Mouse (Mus musculus): ENCODE data around the gene 1700010I14Rik. TPM values are rescaled to one million over a fixed set of nuclear protein-coding genes. Genes with fewer than 3 reads are reported as not detected.

The 1700010I14Rik gene
- total and polyA plus RNA-seq, 3 experiments = 0.12 to 0.29 (median 0.23) TPM

GRCm38 (mm10) chr17:9031241-9032141, 43.4 kb downstream of the 1700010I14Rik start:
- intact Hi-C loops (cut with DNase I) = loop anchor here (2.0 to 5.0 kb wide), 2 partner anchors 116 to 135 kb away; no protein-coding TSS in a partner anchor
- Histone ChIP-seq H3K27me3 (ENCODE audit: control insufficient read depth, insufficient read depth, low read length) (no peaks in the 10 kb centered on the region), H3K4me1 (ENCODE audit: control insufficient read depth, insufficient read depth, low read length) (no peaks in the 10 kb centered on the region; the same call in 1 of the 2 replicates), H3K36me3 (ENCODE audit: control insufficient read depth, insufficient read depth, low read length) (no peaks in the 10 kb centered on the region), H3K4me3 (peak overlapping the region; percentile 37; the same call in 1 of the 2 replicates), H3K27ac (peak overlapping the region; percentile 62), H3K79me2 (replicated peaks; ENCODE audit: control insufficient read depth, insufficient read depth, low read length) (no peaks in the 10 kb centered on the region), H3K9ac (ENCODE audit: low read depth, low read length) (peak overlapping the region; percentile 14)
- DNase-seq = peak; percentile 71 to 77
- 6% methylated on average over 24 of the region's 24 CpGs for WGBS
- peak; percentile 97 for TF ChIP-seq CTCF (IDR thresholded peaks at IDR 0.05)
- TF ChIP-seq EP300 (IDR thresholded peaks at IDR 0.05; ENCODE audit: insufficient read depth, low read depth, low read length) = 0 out of 2 replicates have a peak, but pooled peaks have one; percentile 61
- no peak for TF ChIP-seq POLR2A (IDR thresholded peaks at IDR 0.05; ENCODE audit: insufficient read depth, low read depth, low read length)

DNA sequence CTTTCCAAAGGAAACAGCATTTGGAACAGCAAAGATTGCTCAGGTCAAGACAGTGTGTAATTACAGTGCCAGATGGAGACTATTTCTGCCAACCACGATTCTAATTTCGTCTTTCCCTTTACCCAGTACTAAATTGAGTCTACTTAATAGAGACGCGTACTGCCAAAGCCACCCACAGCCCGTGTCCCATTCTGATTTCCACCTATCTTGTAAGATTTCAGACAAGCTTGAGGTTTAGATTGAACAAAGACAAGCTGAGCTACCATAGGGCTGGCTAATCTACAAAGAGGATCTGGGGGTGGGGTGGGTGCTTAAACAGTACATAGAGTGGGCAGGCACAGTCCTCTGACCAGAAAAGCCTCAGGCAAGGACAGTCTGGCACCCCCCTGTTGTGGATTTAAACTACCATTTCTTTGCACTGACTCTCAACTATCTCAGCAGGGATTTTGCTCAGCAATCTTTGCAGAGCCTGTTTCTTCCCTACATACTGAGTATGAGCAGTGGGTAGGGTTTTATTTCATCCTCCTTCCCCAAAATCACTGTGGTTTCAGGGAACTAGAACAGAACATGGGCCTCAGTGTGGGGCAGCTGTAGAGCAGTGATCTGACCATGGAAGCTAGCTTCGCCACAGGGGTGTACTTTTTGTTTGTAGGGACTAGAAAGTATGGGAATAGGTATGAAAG, 44.4 kb downstream of the 1700010I14Rik start:
- DNase-seq = peak in 1 of 2 experiments; percentile 15
- H3K9ac ChIP-seq (ENCODE audit: low read depth, low read length) = no peak overlapping the region; the same call in 1 of the 2 replicates
- peak overlapping the region; percentile 62 for H3K27ac ChIP-seq
- H3K4me1 ChIP-seq (ENCODE audit: control insufficient read depth, insufficient read depth, low read length) = no peaks in the 10 kb centered on the region; the same call in 1 of the 2 replicates
- no peaks in the 10 kb centered on the region for H3K36me3 ChIP-seq (ENCODE audit: control insufficient read depth, insufficient read depth, low read length)
- intact Hi-C loops (cut with DNase I) = loop anchor here (5.0 kb wide), 1 partner anchor 115 kb away; no protein-coding TSS in a partner anchor
- 42% methylated on average over 6 of the region's 6 CpGs for WGBS
- TF ChIP-seq POLR2A (IDR thresholded peaks at IDR 0.05; ENCODE audit: insufficient read depth, low read depth, low read length) (0 out of 2 replicates have a peak, but pooled peaks have one; percentile 1), EP300 (IDR thresholded peaks at IDR 0.05; ENCODE audit: insufficient read depth, low read depth, low read length) (no peak)
- H3K4me3 ChIP-seq = 0 out of 2 replicates have a peak overlapping the region, but pooled peaks have one; percentile 37
- H3K79me2 ChIP-seq (replicated peaks; ENCODE audit: control insufficient read depth, insufficient read depth, low read length) = no peaks in the 10 kb centered on the region
- no peaks in the 10 kb centered on the region for H3K27me3 ChIP-seq (ENCODE audit: control insufficient read depth, insufficient read depth, low read length)

GRCm38 (mm10) chr17:9033511-9033910, 45.4 kb downstream of the 1700010I14Rik start:
- no peak overlapping the region for H3K27ac ChIP-seq
- intact Hi-C loops (cut with DNase I) = loop anchor here (5.0 kb wide), 1 partner anchor 114 kb away; no protein-coding TSS in a partner anchor
- TF ChIP-seq POLR2A (IDR thresholded peaks at IDR 0.05; ENCODE audit: insufficient read depth, low read depth, low read length) (no peak), CTCF (IDR thresholded peaks at IDR 0.05) (no peak), EP300 (IDR thresholded peaks at IDR 0.05; ENCODE audit: insufficient read depth, low read depth, low read length) (no peak)
- no peaks in the 10 kb centered on the region for H3K27me3 ChIP-seq (ENCODE audit: control insufficient read depth, insufficient read depth, low read length)
- no peak for DNase-seq
- H3K36me3 ChIP-seq (ENCODE audit: control insufficient read depth, insufficient read depth, low read length) = no peaks in the 10 kb centered on the region
- H3K9ac ChIP-seq (ENCODE audit: low read depth, low read length) = no peak overlapping the region
- no peak overlapping the region for H3K4me3 ChIP-seq
- H3K4me1 ChIP-seq (ENCODE audit: control insufficient read depth, insufficient read depth, low read length) = no peaks in the 10 kb centered on the region; the same call in 1 of the 2 replicates
- H3K79me2 ChIP-seq (replicated peaks; ENCODE audit: control insufficient read depth, insufficient read depth, low read length) = no peaks in the 10 kb centered on the region
- 72% methylated on average over 5 of the region's 5 CpGs for WGBS

DNA sequence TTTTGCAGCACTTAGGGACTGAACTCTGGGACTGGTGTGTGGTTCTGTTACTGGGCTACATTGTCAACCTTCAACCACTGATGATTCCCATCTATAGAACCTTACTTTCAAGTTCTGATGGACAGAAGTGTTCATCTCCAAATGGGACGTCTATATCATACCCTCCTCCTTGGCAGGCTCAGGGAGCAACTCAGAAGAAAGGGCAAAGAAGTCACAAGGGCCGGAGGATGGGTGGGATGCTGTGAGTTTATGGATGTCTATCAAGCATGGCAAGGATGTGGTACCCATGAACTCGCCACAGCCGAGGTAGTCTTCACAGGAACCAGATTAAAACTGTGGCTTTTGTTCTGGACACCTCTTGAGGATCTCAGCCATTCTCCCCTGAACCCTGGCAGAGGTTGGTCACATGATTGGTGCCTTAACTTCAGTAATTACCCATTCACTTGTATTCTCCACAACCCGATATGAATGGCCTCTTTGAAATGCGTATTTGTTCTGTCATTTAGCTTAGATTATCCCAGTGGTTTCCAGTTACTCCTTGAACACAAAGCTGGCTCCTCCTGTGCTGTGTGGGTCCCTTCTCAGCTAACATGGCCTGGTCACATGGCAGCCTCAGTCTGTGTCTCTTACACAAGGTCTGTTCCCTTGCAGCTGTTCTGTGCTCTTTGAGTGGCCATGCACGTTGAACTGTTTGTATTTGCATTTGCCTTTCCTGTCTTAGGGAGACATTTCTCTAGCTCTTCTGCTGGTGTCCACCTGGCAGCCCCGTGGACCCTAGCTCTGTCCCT, 47.6 kb downstream of the 1700010I14Rik start:
- Histone ChIP-seq H3K27ac (no peak overlapping the region), H3K4me3 (no peak overlapping the region), H3K79me2 (replicated peaks; ENCODE audit: control insufficient read depth, insufficient read depth, low read length) (no peaks in the 10 kb centered on the region), H3K4me1 (ENCODE audit: control insufficient read depth, insufficient read depth, low read length) (no peaks in the 10 kb centered on the region; the same call in 1 of the 2 replicates), H3K9ac (ENCODE audit: low read depth, low read length) (no peak overlapping the region), H3K36me3 (ENCODE audit: control insufficient read depth, insufficient read depth, low read length) (no peaks in the 10 kb centered on the region), H3K27me3 (ENCODE audit: control insufficient read depth, insufficient read depth, low read length) (no peaks in the 10 kb centered on the region)
- intact Hi-C loops (cut with DNase I) = no loop called here
- WGBS = 70% methylated on average over 8 of the region's 8 CpGs
- TF ChIP-seq POLR2A (IDR thresholded peaks at IDR 0.05; ENCODE audit: insufficient read depth, low read depth, low read length) = no peak
- no peak for TF ChIP-seq CTCF (IDR thresholded peaks at IDR 0.05)
- no peak for TF ChIP-seq EP300 (IDR thresholded peaks at IDR 0.05; ENCODE audit: insufficient read depth, low read depth, low read length)
- no peak for DNase-seq

GRCm38 (mm10) chr17:9042723-9043122, 54.6 kb downstream of the 1700010I14Rik start:
- peak; percentile 76 for TF ChIP-seq CTCF (IDR thresholded peaks at IDR 0.05)
- no peak for TF ChIP-seq EP300 (IDR thresholded peaks at IDR 0.05; ENCODE audit: insufficient read depth, low read depth, low read length)
- Histone ChIP-seq H3K9ac (ENCODE audit: low read depth, low read length) (no peak overlapping the region), H3K79me2 (replicated peaks; ENCODE audit: control insufficient read depth, insufficient read depth, low read length) (no peaks in the 10 kb centered on the region), H3K27me3 (ENCODE audit: control insufficient read depth, insufficient read depth, low read length) (no peaks in the 10 kb centered on the region), H3K4me1 (ENCODE audit: control insufficient read depth, insufficient read depth, low read length) (no peaks in the 10 kb centered on the region), H3K4me3 (no peak overlapping the region), H3K36me3 (ENCODE audit: control insufficient read depth, insufficient read depth, low read length) (no peaks in the 10 kb centered on the region), H3K27ac (no peak overlapping the region)
- intact Hi-C loops (cut with DNase I) = no loop called here
- 52% methylated on average over 2 of the region's 2 CpGs for WGBS
- DNase-seq = peak in 1 of 2 experiments; percentile 26
